In genomic region chr4:63948066-63948687, GRCm38 (mm10) we compare ENCODE assay signal across 8 mouse cellular contexts.
DNase-seq lines count a peak whose midpoint lies in the region; ATAC-seq lines count a peak whose summit lies in the region.

No protein-coding gene starts in this region.

- H3K4me3 ChIP-seq in heart, embryonic 12.5 days: no peak overlapping the region
- no peak overlapping the region for H3K4me3 ChIP-seq in kidney, embryonic 15.5 days (replicated peaks)
- H3K4me3 ChIP-seq in limb, embryonic 13.5 days: no peak overlapping the region
- no peak overlapping the region for H3K4me3 ChIP-seq in stomach, embryonic 14.5 days (ENCODE audit: low read depth, low read length)

- no peak for ATAC-seq in heart, embryonic 12.5 days (ENCODE audit: insufficient number of reproducible peaks, low FRiP score)
- 0 out of 2 replicates have a peak, but pooled peaks have one; percentile 33 for ATAC-seq in kidney, embryonic 15.5 days (replicated peaks; ENCODE audit: low FRiP score)
- ATAC-seq in limb, embryonic 13.5 days (ENCODE audit: low FRiP score, low read depth): peak; percentile 72
- ATAC-seq in stomach, embryonic 14.5 days (ENCODE audit: insufficient number of reproducible peaks, insufficient read depth, low FRiP score, low read depth): peak; percentile 63; the same call in 1 of the 2 replicates

- DNase-seq in 3T3-L1 (ENCODE audit: low read depth, low spot score): peak; percentile 75
- DNase-seq in adrenal gland, adult 2 months: peak; percentile 71
- DNase-seq in embryo, embryonic 9.5 days (ENCODE audit: extremely low spot score): peak; percentile 61
- peak; percentile 52 for DNase-seq in neural tube, embryonic 10.5 days (ENCODE audit: extremely low spot score, low spot score)

- no peaks in the 10 kb centered on the region for H3K4me1 ChIP-seq in heart, embryonic 12.5 days (replicated peaks)
- H3K4me1 ChIP-seq in kidney, embryonic 15.5 days: no peaks in the 10 kb centered on the region
- H3K4me1 ChIP-seq in limb, embryonic 13.5 days: no peaks in the 10 kb centered on the region
- no peaks in the 10 kb centered on the region for H3K4me1 ChIP-seq in stomach, embryonic 14.5 days (ENCODE audit: control insufficient read depth, insufficient read depth, low read length)

- peak overlapping the region; percentile 39 for H3K4me2 ChIP-seq in heart, embryonic 12.5 days
- no peak overlapping the region for H3K4me2 ChIP-seq in kidney, embryonic 15.5 days
- H3K4me2 ChIP-seq in limb, embryonic 13.5 days (replicated peaks): no peak overlapping the region
- no peak overlapping the region for H3K4me2 ChIP-seq in stomach, embryonic 14.5 days (replicated peaks; ENCODE audit: low read depth, low read length)

- no peaks in the 10 kb centered on the region for H3K9me3 ChIP-seq in heart, embryonic 12.5 days (replicated peaks)
- no peaks in the 10 kb centered on the region for H3K9me3 ChIP-seq in kidney, embryonic 15.5 days (replicated peaks)
- no peaks in the 10 kb centered on the region for H3K9me3 ChIP-seq in limb, embryonic 13.5 days
- H3K9me3 ChIP-seq in stomach, embryonic 14.5 days (ENCODE audit: control insufficient read depth, low read depth, low read length): no peaks in the 10 kb centered on the region

- no peaks in the 10 kb centered on the region for H3K36me3 ChIP-seq in heart, embryonic 12.5 days
- no peaks in the 10 kb centered on the region for H3K36me3 ChIP-seq in kidney, embryonic 15.5 days
- no peaks in the 10 kb centered on the region for H3K36me3 ChIP-seq in limb, embryonic 13.5 days
- no peaks in the 10 kb centered on the region for H3K36me3 ChIP-seq in stomach, embryonic 14.5 days (ENCODE audit: control insufficient read depth, insufficient read depth, low read length)

- H3K27ac ChIP-seq in heart, embryonic 12.5 days (ENCODE audit: poor library complexity, severe bottlenecking): no peak overlapping the region
- H3K27ac ChIP-seq in kidney, embryonic 15.5 days: no peak overlapping the region
- no peak overlapping the region for H3K27ac ChIP-seq in limb, embryonic 13.5 days
- H3K27ac ChIP-seq in stomach, embryonic 14.5 days (ENCODE audit: low read length): no peak overlapping the region

- 36% methylated on average over 12 of the region's 12 CpGs for WGBS in heart, embryonic 12.5 days
- WGBS in kidney, embryonic 15.5 days: 41% methylated on average over 12 of the region's 12 CpGs
- 37% methylated on average over 12 of the region's 12 CpGs for WGBS in limb, embryonic 13.5 days
- 42% methylated on average over 12 of the region's 12 CpGs for WGBS in stomach, embryonic 14.5 days

- peaks cover 27% of the 10 kb centered on the region for H3K27me3 ChIP-seq in heart, embryonic 12.5 days (replicated peaks)
- H3K27me3 ChIP-seq in kidney, embryonic 15.5 days: peaks cover 3% of the 10 kb centered on the region; the same call in 1 of the 2 replicates
- no peaks in the 10 kb centered on the region for H3K27me3 ChIP-seq in limb, embryonic 13.5 days
- no peaks in the 10 kb centered on the region for H3K27me3 ChIP-seq in stomach, embryonic 14.5 days (ENCODE audit: control insufficient read depth, insufficient read depth, low read length)

- no peak overlapping the region for H3K9ac ChIP-seq in heart, embryonic 12.5 days
- no peak overlapping the region for H3K9ac ChIP-seq in kidney, embryonic 15.5 days
- H3K9ac ChIP-seq in limb, embryonic 13.5 days: no peak overlapping the region
- no peak overlapping the region for H3K9ac ChIP-seq in stomach, embryonic 14.5 days (replicated peaks; ENCODE audit: low read depth, low read length)
